Mouse (Mus musculus) embryonic fibroblast, embryonic 13.5 days (primary cell): Measurements from ENCODE around the gene Trem2. TPM values are rescaled to one million over a fixed set of nuclear protein-coding genes. Genes with fewer than 3 reads are reported as not detected.

Experiments
- H3K27ac ChIP-seq: 2 replicates; pipeline ENCODE4 v1.5.1; 2012; ENCODE audit warnings: low read length, control low read depth, inconsistent platforms; ENCODE audit not compliant: insufficient read depth
- H3K4me1 ChIP-seq: 2 replicates; pipeline ENCODE4 v1.6.1; 2011; ENCODE audit warnings: low read length; ENCODE audit not compliant: control insufficient read depth, insufficient read depth
- H3K4me3 ChIP-seq: 2 replicates; pipeline ENCODE4 v1.5.1; 2011; ENCODE audit warnings: mild to moderate bottlenecking, control low read depth, low read length; ENCODE audit not compliant: insufficient read depth
- CTCF ChIP-seq: IDR thresholded peaks from 2 replicates; pipeline ENCODE4 v1.5.1; 2011; ENCODE audit warnings: mild to moderate bottlenecking, control low read depth, low read length, moderate library complexity, borderline replicate concordance; ENCODE audit not compliant: insufficient read depth
- POLR2A ChIP-seq: IDR thresholded peaks from 2 replicates; pipeline ENCODE4 v1.6.1; 2011; ENCODE audit warnings: low read depth, mild to moderate bottlenecking, control low read depth, low read length, moderate library complexity
- polyA plus RNA-seq: library from polyadenylated mRNA; stranded (reverse); fragments of >200 nt; gene quantifications from 2 replicates; pipeline ENCODE4 v1.2.4, GENCODE M21; 2011; ENCODE audit warnings: low read depth; ENCODE audit not compliant: missing spikeins, insufficient read length

Trem2 gene
- polyA plus RNA-seq, 1 experiment: 2.2 TPM

DNA sequence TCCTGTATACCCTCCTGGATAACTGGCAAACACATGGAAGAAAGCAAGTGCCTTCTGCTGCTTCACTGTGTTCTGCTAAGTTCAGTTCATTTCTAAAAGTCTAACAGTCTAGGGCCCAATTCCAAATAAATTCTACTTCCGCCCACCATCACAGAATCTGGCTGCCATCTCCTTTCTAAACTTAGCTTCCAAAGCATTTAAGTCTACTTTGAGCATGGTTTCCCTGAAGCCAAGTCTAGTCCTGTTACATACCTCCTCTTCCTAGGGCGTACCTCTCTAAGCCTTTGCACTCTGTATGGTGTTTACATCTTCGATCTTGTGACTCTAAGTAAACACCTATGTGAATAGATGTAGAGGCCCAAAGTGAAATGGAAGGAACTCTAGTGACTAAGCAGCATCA, 46.4 kb downstream of the Trem2 start:
- Histone ChIP-seq H3K27ac (no peak overlapping the region), H3K4me1 (no peaks in the 10 kb centered on the region), H3K4me3 (no peak overlapping the region)
- TF ChIP-seq POLR2A (no peak), CTCF (no peak)

DNA sequence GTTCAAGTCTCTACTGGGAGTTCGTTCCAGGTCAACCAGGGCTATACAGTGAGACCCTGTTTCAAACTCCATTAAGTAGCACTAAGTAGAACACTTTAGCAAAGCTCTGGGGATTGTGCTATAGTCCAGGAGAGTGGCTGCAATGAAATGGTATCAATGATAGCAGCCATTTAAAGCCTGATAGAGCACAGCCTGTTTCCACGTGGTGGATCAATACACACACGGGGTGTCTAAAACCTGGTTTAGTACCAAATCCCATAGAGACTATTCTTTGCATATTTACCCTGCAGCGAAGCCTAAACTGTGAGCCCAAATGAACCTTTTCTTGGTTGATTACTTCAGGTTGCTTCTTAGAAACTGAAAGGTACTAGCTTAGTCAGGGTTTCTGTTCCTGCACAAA, 55.5 kb downstream of the Trem2 start:
- no peak for TF ChIP-seq CTCF
- TF ChIP-seq POLR2A: no peak
- Histone ChIP-seq H3K4me1 (no peaks in the 10 kb centered on the region), H3K4me3 (no peak overlapping the region), H3K27ac (no peak overlapping the region)

- TF ChIP-seq CTCF (no peak), POLR2A (no peak)
- H3K27ac ChIP-seq: no peak overlapping the region
- no peak overlapping the region for H3K4me3 ChIP-seq
- H3K4me1 ChIP-seq: peaks cover 6% of the 10 kb centered on the region
Measured at GRCm38 (mm10) chr17:48402751-48403150, 56.5 kb downstream of the Trem2 start.

Other genes starting within 250 kb of the Trem2 start
- gene 9830107B12Rik, start 200.1 kb upstream of the Trem2 start, polyA plus RNA-seq: not detected in 2 replicates
- not detected in 2 replicates for gene A530064D06Rik, start 179.1 kb upstream of the Trem2 start, polyA plus RNA-seq
- gene Trem1, start 113.6 kb upstream of the Trem2 start, polyA plus RNA-seq: 0.33 TPM in 1 of 2 replicates, not detected in the other
- not detected in 2 replicates for gene Trem3, start 98.6 kb upstream of the Trem2 start, polyA plus RNA-seq
- not detected in 2 replicates for gene Treml4, start 82.1 kb upstream of the Trem2 start, polyA plus RNA-seq
- gene Treml2, start 46.9 kb upstream of the Trem2 start, polyA plus RNA-seq: not detected in 2 replicates
- 0.19 TPM in 1 of 2 replicates, not detected in the other for gene B430306N03Rik, start 30.3 kb upstream of the Trem2 start, polyA plus RNA-seq
- not detected in 2 replicates for gene Treml1, start 13.5 kb downstream of the Trem2 start, polyA plus RNA-seq
- gene Nfya, start 63.5 kb downstream of the Trem2 start, polyA plus RNA-seq: 31.9 and 41.5 TPM in 2 replicates
- gene Oard1, start 63.6 kb downstream of the Trem2 start, polyA plus RNA-seq: 17.1 and 18.9 TPM in 2 replicates
- gene Apobec2, start 86.5 kb downstream of the Trem2 start, polyA plus RNA-seq: not detected in 2 replicates
- gene Tspo2, start 105.1 kb downstream of the Trem2 start, polyA plus RNA-seq: not detected in 2 replicates
- not detected in 2 replicates for gene Unc5cl, start 108.5 kb downstream of the Trem2 start, polyA plus RNA-seq